In genomic region chr13:34875741-34876445, GRCm38 (mm10) we compare ENCODE assay signal across 9 mouse cellular contexts. TPM values are rescaled to one million over a fixed set of nuclear protein-coding genes. Genes with fewer than 3 reads are reported as not detected.
A peak's percentile ranks its signal among the peaks of the same experiment; 100 is the strongest.
DNase-seq lines count a peak whose midpoint lies in the region; ATAC-seq and TF ChIP-seq lines count a peak whose summit lies in the region.
"Had no signal": no experiment of that assay in that cellular context is flagged by ENCODE, and none has a peak within 500 bp of the region (broad histone marks: within the 10 kb centered on the region; RNA-seq: fewer than 3 reads in every experiment).

No protein-coding gene starts in this region.

- peak overlapping the region; percentile 99 for H3K27ac ChIP-seq in embryonic facial prominence, embryonic 13.5 days
- H3K27ac ChIP-seq in heart, postnatal 0 days (ENCODE audit: low read depth) = peak overlapping the region; percentile 97
- peak overlapping the region; percentile 99 for H3K27ac ChIP-seq in stomach, embryonic 16.5 days (ENCODE audit: low read length)

- peak overlapping the region; percentile 97 for H3K9ac ChIP-seq in embryonic facial prominence, embryonic 13.5 days
- H3K9ac ChIP-seq in heart, postnatal 0 days (replicated peaks; ENCODE audit: low read depth, low read length) = peak overlapping the region; percentile 83
- peak overlapping the region; percentile 96 for H3K9ac ChIP-seq in stomach, embryonic 16.5 days (ENCODE audit: low read length)

- no peaks in the 10 kb centered on the region for H3K27me3 ChIP-seq in embryonic facial prominence, embryonic 13.5 days
- no peaks in the 10 kb centered on the region for H3K27me3 ChIP-seq in heart, postnatal 0 days (ENCODE audit: control insufficient read depth, insufficient read depth, low read length)
- no peaks in the 10 kb centered on the region for H3K27me3 ChIP-seq in stomach, embryonic 16.5 days (ENCODE audit: control insufficient read depth, insufficient read depth, low read length)

- DNase-seq in A20 (ENCODE audit: low read depth, low spot score) = peak; percentile 82
- DNase-seq in Muller cell, postnatal 12 days (ENCODE audit: inconsistent ontology term) = peak; percentile 79
- peak; percentile 58 for DNase-seq in heart, postnatal 0 days (ENCODE audit: low spot score)
- DNase-seq in kidney, postnatal 4 days = peak; percentile 77 to 88
- DNase-seq in frontal cortex, postnatal 14 days (ENCODE audit: low spot score in 2 of 2) = no peak

- TF ChIP-seq EP300 in heart, postnatal 0 days (IDR thresholded peaks at IDR 0.05; ENCODE audit: low read depth) = no peak

- H3K4me3 ChIP-seq in embryonic facial prominence, embryonic 13.5 days = peak overlapping the region; percentile 92
- peak overlapping the region; percentile 81 for H3K4me3 ChIP-seq in heart, postnatal 0 days (ENCODE audit: low read depth, low read length)
- peak overlapping the region; percentile 95 for H3K4me3 ChIP-seq in stomach, embryonic 16.5 days (replicated peaks; ENCODE audit: low read length)

- peak overlapping the region; percentile 70 for H3K4me2 ChIP-seq in embryonic facial prominence, embryonic 13.5 days
- peak overlapping the region; percentile 72 for H3K4me2 ChIP-seq in heart, postnatal 0 days (ENCODE audit: low read depth, low read length)
- H3K4me2 ChIP-seq in stomach, embryonic 16.5 days (ENCODE audit: low read depth, low read length) = peak overlapping the region; percentile 78

- H3K36me3 ChIP-seq in embryonic facial prominence, embryonic 13.5 days = 0 out of 2 replicates have a peak, but pooled peaks cover 7% of the 10 kb centered on the region
- no peaks in the 10 kb centered on the region for H3K36me3 ChIP-seq in heart, postnatal 0 days (replicated peaks; ENCODE audit: control insufficient read depth, insufficient read depth, low read length)
- H3K36me3 ChIP-seq in stomach, embryonic 16.5 days (ENCODE audit: control insufficient read depth, insufficient read depth, low read length) = no peaks in the 10 kb centered on the region

- H3K4me1 ChIP-seq in embryonic facial prominence, embryonic 13.5 days = peaks cover 20% of the 10 kb centered on the region
- H3K4me1 ChIP-seq in heart, postnatal 0 days (ENCODE audit: control insufficient read depth, insufficient read depth) = peaks cover 16% of the 10 kb centered on the region
- H3K4me1 ChIP-seq in stomach, embryonic 16.5 days (ENCODE audit: control insufficient read depth, insufficient read depth, low read length) = peaks cover 23% of the 10 kb centered on the region

- WGBS in embryonic facial prominence, embryonic 13.5 days = under 1% methylated on average over 50 of the region's 50 CpGs
- WGBS in heart, postnatal 0 days = under 1% methylated on average over 48 of the region's 50 CpGs
- under 1% methylated on average over 50 of the region's 50 CpGs for WGBS in stomach, embryonic 16.5 days

- TF ChIP-seq CTCF in heart, postnatal 0 days (IDR thresholded peaks at IDR 0.05; ENCODE audit: low read depth) = peak; percentile 37

- H3K9me3 ChIP-seq in embryonic facial prominence, embryonic 13.5 days = no peaks in the 10 kb centered on the region
- no peaks in the 10 kb centered on the region for H3K9me3 ChIP-seq in heart, postnatal 0 days (replicated peaks; ENCODE audit: control insufficient read depth, low read length)
- H3K9me3 ChIP-seq in stomach, embryonic 16.5 days (replicated peaks; ENCODE audit: control insufficient read depth, low read length) = no peaks in the 10 kb centered on the region

- peak; percentile 35; the same call in 1 of the 2 replicates for ATAC-seq in embryonic facial prominence, embryonic 13.5 days (ENCODE audit: insufficient number of reproducible peaks, insufficient read depth, low FRiP score, low TSS enrichment, low read depth)
- ATAC-seq in heart, postnatal 0 days (ENCODE audit: insufficient read depth, low read depth) = peak; percentile 67
- ATAC-seq in megakaryocyte progenitor cell, adult 5-6 weeks (replicated peaks; ENCODE audit: poor library complexity) = peak; percentile 42
- peak; percentile 45 for ATAC-seq in stomach, embryonic 16.5 days (ENCODE audit: insufficient read depth, low FRiP score)

RNA-seq across cellular contexts. Expression of gene Prpf4b, which starts 0.8 kb away (rescaled TPM):
- polyA plus RNA-seq in embryonic facial prominence, embryonic 13.5 days (2015; fragmentation: Nextera tagmentation; extraction: Ambion mirVana) = 95.6 and 101 TPM in 2 replicates
- 16.7 and 22.9 TPM in 2 replicates for total RNA-seq in heart, postnatal 0 days (2014; rRNA removed; ENCODE audit: low replicate concordance)
- polyA plus RNA-seq in heart, postnatal 0 days (2015; fragmentation: Nextera tagmentation; extraction: Ambion mirVana) = 32.8 and 37.4 TPM in 2 replicates
- total RNA-seq in megakaryocyte progenitor cell, adult 5-6 weeks (2015) = 98.4 and 106 TPM in 2 replicates
- total RNA-seq in megakaryocyte progenitor cell, adult 5-6 weeks (2017) = 121 and 170 TPM in 2 replicates
- 65.7 and 74.3 TPM in 2 replicates for polyA plus RNA-seq in stomach, embryonic 16.5 days (2015; fragmentation: Nextera tagmentation; extraction: Ambion mirVana)

RNA-seq across cellular contexts. Expression of gene Fam217a, which starts 48.2 kb away (rescaled TPM):
- 0.73 and 0.87 TPM in 2 replicates for polyA plus RNA-seq in embryonic facial prominence, embryonic 13.5 days (2015; fragmentation: Nextera tagmentation; extraction: Ambion mirVana)
- total RNA-seq in heart, postnatal 0 days (2014; rRNA removed; ENCODE audit: low replicate concordance) = 0.15 TPM in 1 of 2 replicates, not detected in the other
- polyA plus RNA-seq in heart, postnatal 0 days (2015; fragmentation: Nextera tagmentation; extraction: Ambion mirVana) = 0.99 and 1.9 TPM in 2 replicates
- total RNA-seq in megakaryocyte progenitor cell, adult 5-6 weeks (2015) = 0.22 TPM in 1 of 2 replicates, not detected in the other
- not detected in 2 replicates for total RNA-seq in megakaryocyte progenitor cell, adult 5-6 weeks (2017)
- polyA plus RNA-seq in stomach, embryonic 16.5 days (2015; fragmentation: Nextera tagmentation; extraction: Ambion mirVana) = 1.3 and 1.4 TPM in 2 replicates

RNA-seq across cellular contexts. Expression of gene 4933417A18Rik, which starts 48.3 kb away (rescaled TPM):
- not detected in 2 replicates for polyA plus RNA-seq in embryonic facial prominence, embryonic 13.5 days (2015; fragmentation: Nextera tagmentation; extraction: Ambion mirVana)
- total RNA-seq in heart, postnatal 0 days (2014; rRNA removed; ENCODE audit: low replicate concordance) = not detected in 2 replicates
- not detected in 2 replicates for polyA plus RNA-seq in heart, postnatal 0 days (2015; fragmentation: Nextera tagmentation; extraction: Ambion mirVana)
- total RNA-seq in megakaryocyte progenitor cell, adult 5-6 weeks (2015) = not detected in 2 replicates
- not detected in 2 replicates for total RNA-seq in megakaryocyte progenitor cell, adult 5-6 weeks (2017)
- not detected in 2 replicates for polyA plus RNA-seq in stomach, embryonic 16.5 days (2015; fragmentation: Nextera tagmentation; extraction: Ambion mirVana)
- total RNA-seq: heart, postnatal 10 days had no signal

Comparison
In these comparisons a context has a peak if more than half of its experiments do, and no peak if none do; other contexts are left out.
1. DNase-seq: peak in A20 (single experiment), Muller cell, postnatal 12 days (single experiment), heart, postnatal 0 days (single experiment) and kidney, postnatal 4 days (2 of 2); none in frontal cortex, postnatal 14 days (0 of 2).
2. Peak in every context shown above with its lines, with median percentiles within 50 percentile points of each other: ATAC-seq, H3K27ac ChIP-seq, H3K4me2 ChIP-seq, H3K4me3 ChIP-seq and H3K9ac ChIP-seq.